Mouse (Mus musculus): ENCODE results near the gene Cds1.

DNA sequence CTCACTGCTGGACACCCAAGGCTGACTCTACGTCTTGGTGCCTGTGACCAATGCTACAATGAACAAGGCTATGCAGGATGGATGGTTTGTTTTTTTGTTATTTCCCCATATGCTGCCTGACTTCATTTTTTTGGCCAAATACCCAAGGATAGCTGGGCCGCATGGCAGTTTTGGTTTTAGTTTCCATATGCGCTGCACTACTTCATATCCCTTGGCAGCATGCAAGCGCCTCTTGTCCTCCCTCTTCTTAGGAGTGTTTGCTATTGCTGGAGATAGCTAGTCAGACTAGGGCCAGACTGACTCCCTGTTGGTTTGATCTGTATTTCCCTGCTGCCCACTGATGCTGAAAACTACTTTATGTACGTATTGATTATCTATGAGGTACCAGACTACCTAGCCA, 75.5 kb downstream of the Cds1 start:
- TF ChIP-seq CTCF (IDR thresholded peaks at IDR 0.05) = no peak
- TF ChIP-seq EP300 (IDR thresholded peaks at IDR 0.05) = no peak

All from lung, postnatal 0 days (tissue).